Mouse (Mus musculus) kidney, adult 2 months (tissue): Measurements from ENCODE around the gene Ttpal. TPM values are rescaled to one million over a fixed set of nuclear protein-coding genes. Genes with fewer than 3 reads are reported as not detected.
"Not testable (repeated sequence)": the region's sequence is repeated elsewhere in the genome, so short reads cannot be mapped to it uniquely, and the experiment has no call there.

Source experiments
- DNase-seq: peaks from one replicate; pipeline ENCODE4 v3.0.0; 2021
- H3K27ac ChIP-seq: fragments of 200-500 bp; 2 replicates; pipeline ENCODE4 v1.5.1; 2012; ENCODE audit warnings: low read depth, low read length, control low read depth, inconsistent platforms; ENCODE audit not compliant: insufficient read depth
- H3K27me3 ChIP-seq: fragments of 200-500 bp; replicated peaks from 2 replicates; pipeline ENCODE4 v1.6.1; 2012; ENCODE audit warnings: mild to moderate bottlenecking, moderate library complexity, low read length, inconsistent platforms; ENCODE audit not compliant: control insufficient read depth, insufficient read depth
- H3K36me3 ChIP-seq: fragments of 200-500 bp; 2 replicates; pipeline ENCODE4 v1.6.1; 2012; ENCODE audit warnings: mild to moderate bottlenecking, moderate library complexity, low read length, inconsistent platforms; ENCODE audit not compliant: control insufficient read depth, insufficient read depth
- H3K4me1 ChIP-seq: fragments of 200-500 bp; 2 replicates; pipeline ENCODE4 v1.6.1; 2011; ENCODE audit warnings: low read length; ENCODE audit not compliant: control insufficient read depth, insufficient read depth
- H3K4me3 ChIP-seq: fragments of 200-500 bp; 2 replicates; pipeline ENCODE4 v1.5.1; 2011; ENCODE audit warnings: mild to moderate bottlenecking, low read depth, low read length, control low read depth; ENCODE audit not compliant: insufficient read depth
- CTCF ChIP-seq: fragments of 200-500 bp; conservative IDR thresholded peaks from 2 replicates; pipeline ENCODE4 v1.5.1; 2011; ENCODE audit warnings: low read depth, mild to moderate bottlenecking, control low read depth, low read length, moderate library complexity, mixed read lengths; ENCODE audit not compliant: insufficient read depth, insufficient read length
- POLR2A ChIP-seq: fragments of 200-500 bp; IDR thresholded peaks from one replicate; pipeline ENCODE4 v1.6.1; 2011; ENCODE audit warnings: low read depth, low read length, control low read depth
- WGBS: fragments of 180-500 bp; shearing (Covaris S2); methylation state at CpG from one replicate; pipeline ENCODE4 v1.1.7; 2018; 5-methylcytosine and 5-hydroxymethylcytosine counted together
- polyA plus RNA-seq: library from polyadenylated mRNA; depleted of rRNA; stranded (reverse); fragments of >200 nt; gene quantifications from 2 replicates; pipeline ENCODE4 v1.2.3, GENCODE M21; 2012

Ttpal gene
- polyA plus RNA-seq, 1 experiment: 11.3 TPM

GRCm38 (mm10) chr2:163613990-163614389 is 11.9 kb downstream of the Ttpal start:
- TF ChIP-seq POLR2A: no peak
- Histone ChIP-seq H3K4me1 (no peaks in the 10 kb centered on the region), H3K27me3 (no peaks in the 10 kb centered on the region), H3K4me3 (no peak overlapping the region), H3K27ac (no peak overlapping the region), H3K36me3 (peaks cover 3% of the 10 kb centered on the region; the same call in 1 of the 2 replicates)
- WGBS: 98% methylated on average over 4 of the region's 4 CpGs
- DNase-seq: no peak

GRCm38 (mm10) chr2:163615401-163615800 is 13.3 kb downstream of the Ttpal start:
- TF ChIP-seq CTCF: no peak
- no peak for TF ChIP-seq POLR2A
- Histone ChIP-seq H3K4me1 (no peaks in the 10 kb centered on the region), H3K27me3 (no peaks in the 10 kb centered on the region), H3K27ac (no peak overlapping the region), H3K4me3 (no peak overlapping the region), H3K36me3 (peaks cover 10% of the 10 kb centered on the region)
- 87% methylated on average over 9 of the region's 9 CpGs for WGBS
- no peak for DNase-seq

GRCm38 (mm10) chr2:163615906-163616651 is 14.0 kb downstream of the Ttpal start:
- Histone ChIP-seq H3K27me3 (no peaks in the 10 kb centered on the region), H3K4me1 (no peaks in the 10 kb centered on the region), H3K27ac (no peak overlapping the region), H3K4me3 (no peak overlapping the region), H3K36me3 (peaks cover 12% of the 10 kb centered on the region)
- DNase-seq: no peak
- WGBS: 84% methylated on average over 4 of the region's 4 CpGs
- TF ChIP-seq POLR2A: no peak

- no peak for TF ChIP-seq POLR2A
- no peak for TF ChIP-seq CTCF
- peaks cover 16% of the 10 kb centered on the region for H3K36me3 ChIP-seq
- no peak for DNase-seq
- H3K27ac ChIP-seq: no peak overlapping the region
- H3K27me3 ChIP-seq: no peaks in the 10 kb centered on the region
- 76% methylated on average over 3 of the region's 3 CpGs for WGBS
- H3K4me3 ChIP-seq: no peak overlapping the region
- no peaks in the 10 kb centered on the region for H3K4me1 ChIP-seq
Measured at GRCm38 (mm10) chr2:163616652-163617227, 14.6 kb downstream of the Ttpal start.

- no peaks in the 10 kb centered on the region for H3K4me1 ChIP-seq
- no peak for DNase-seq
- H3K4me3 ChIP-seq: no peak overlapping the region
- H3K27ac ChIP-seq: no peak overlapping the region
- H3K27me3 ChIP-seq: no peaks in the 10 kb centered on the region
- peaks cover 16% of the 10 kb centered on the region for H3K36me3 ChIP-seq
- no peak for TF ChIP-seq POLR2A
- TF ChIP-seq CTCF: no peak
- WGBS: 87% methylated on average over 3 of the region's 3 CpGs
Measured at GRCm38 (mm10) chr2:163617232-163617863, 15.2 kb downstream of the Ttpal start.

GRCm38 (mm10) chr2:163617874-163618273 is 15.8 kb downstream of the Ttpal start:
- TF ChIP-seq CTCF (no peak), POLR2A (no peak)
- DNase-seq: no peak
- no peaks in the 10 kb centered on the region for H3K27me3 ChIP-seq
- peaks cover 16% of the 10 kb centered on the region for H3K36me3 ChIP-seq
- H3K4me3 ChIP-seq: no peak overlapping the region
- 95% methylated on average over 4 of the region's 4 CpGs for WGBS
- H3K27ac ChIP-seq: no peak overlapping the region
- H3K4me1 ChIP-seq: no peaks in the 10 kb centered on the region

- Histone ChIP-seq H3K4me1 (no peaks in the 10 kb centered on the region), H3K27me3 (no peaks in the 10 kb centered on the region), H3K36me3 (peaks cover 23% of the 10 kb centered on the region), H3K27ac (no peak overlapping the region), H3K4me3 (no peak overlapping the region)
- no peak for DNase-seq
- 83% methylated on average over 8 of the region's 8 CpGs for WGBS
- TF ChIP-seq CTCF (no peak), POLR2A (no peak)
Measured at GRCm38 (mm10) chr2:163620451-163620850, 18.3 kb downstream of the Ttpal start.

- WGBS: 92% methylated on average over 3 of the region's 3 CpGs
- DNase-seq, H3K4me1 ChIP-seq, H3K4me3 ChIP-seq, H3K27me3 ChIP-seq, H3K27ac ChIP-seq: not testable (repeated sequence)
- peaks cover 28% of the 10 kb centered on the region for H3K36me3 ChIP-seq
Measured at GRCm38 (mm10) chr2:163621401-163621800, 19.3 kb downstream of the Ttpal start.
